Mouse (Mus musculus): Measurements from ENCODE around the gene A030014E15Rik. TPM values are rescaled to one million over a fixed set of nuclear protein-coding genes. Genes with fewer than 3 reads are reported as not detected.
"Not testable (repeated sequence)": the region's sequence is repeated elsewhere in the genome, so short reads cannot be mapped to it uniquely, and the experiment has no call there.

A030014E15Rik gene
- total RNA-seq (2021) (not detected), polyA plus RNA-seq (2012; rRNA removed) (not detected in 2 replicates)
- long read RNA-seq: 0 reads

DNA sequence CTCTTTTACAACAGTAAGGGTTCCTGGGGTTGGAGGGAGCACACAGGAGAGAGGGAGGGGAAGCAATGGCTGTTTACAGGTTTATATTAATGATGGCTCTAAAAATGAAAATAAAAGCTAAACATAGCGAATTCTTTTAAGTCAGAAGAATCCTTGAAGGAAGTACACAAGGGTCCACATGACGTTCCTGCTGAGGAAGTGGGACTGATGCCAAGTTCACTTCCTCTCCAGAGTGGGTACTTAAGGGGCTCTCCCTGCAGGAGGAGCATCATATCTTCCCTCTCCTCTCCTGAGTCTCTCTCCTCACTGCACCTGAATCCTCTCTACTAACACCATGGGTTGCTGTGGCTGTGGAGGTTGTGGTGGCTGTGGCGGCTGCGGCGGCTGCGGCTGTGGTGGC lies at the start of gene A030014E15Rik:
Gene A030014E15Rik, plus strand, starts transcription at position 268 of the 400 bp plus-strand sequence.
- no peak for DNase-seq

DNA sequence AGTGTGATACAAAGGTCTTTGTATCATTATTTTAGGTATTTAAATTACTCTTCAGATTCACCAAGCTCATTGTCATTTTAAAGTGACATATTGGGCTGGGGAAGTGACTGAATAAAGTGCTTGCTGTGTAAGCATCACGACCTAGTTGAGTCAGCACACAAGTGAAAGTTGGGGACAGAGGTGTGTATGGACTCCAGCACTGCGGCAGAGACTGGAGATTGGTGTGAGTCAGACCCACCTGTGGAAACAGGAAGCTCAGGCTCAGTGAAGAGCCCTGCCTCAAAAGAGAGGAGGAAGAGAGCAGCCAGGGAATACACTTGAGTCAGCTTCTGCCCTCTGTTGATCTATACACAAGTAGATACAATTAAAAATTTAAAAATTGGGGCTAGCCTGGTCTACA lies 45.5 kb upstream of the A030014E15Rik start:
- no peak for DNase-seq

GRCm38 (mm10) chr1:82880196-82880595 lies 44.5 kb upstream of the A030014E15Rik start:
- DNase-seq: no peak

- DNase-seq: no peak
These were observed 31.4 kb upstream of the A030014E15Rik start for GRCm38 (mm10) chr1:82893269-82893668.

- no peak for DNase-seq
These were observed 24.1 kb upstream of the A030014E15Rik start for GRCm38 (mm10) chr1:82900567-82900966.

- no peak for DNase-seq
These were observed 23.5 kb upstream of the A030014E15Rik start for GRCm38 (mm10) chr1:82901201-82901600.

- no peak for DNase-seq
These were observed 18.8 kb upstream of the A030014E15Rik start for GRCm38 (mm10) chr1:82905886-82906285.

DNA sequence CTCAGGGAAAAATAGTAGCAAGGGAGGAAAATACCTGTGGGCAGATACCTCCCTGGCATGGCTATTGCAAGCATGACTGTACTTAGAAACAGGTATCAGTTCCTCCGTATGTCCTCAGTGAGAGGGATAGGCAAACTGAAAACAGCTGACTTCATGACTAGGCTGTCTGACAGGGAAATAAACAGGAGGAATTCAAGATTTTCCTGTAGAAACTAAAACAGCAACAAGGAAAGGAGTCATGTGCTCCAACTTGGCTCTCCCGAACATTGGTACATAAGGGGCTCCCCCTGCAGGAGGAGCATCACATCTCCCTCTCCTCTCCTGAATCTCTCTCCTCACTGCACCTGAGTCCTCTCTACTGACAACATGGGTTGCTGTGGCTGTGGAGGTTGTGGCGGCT lies 11.7 kb upstream of the A030014E15Rik start, which contains the start of gene A030005L19Rik:
Gene A030005L19Rik, plus strand, starts transcription at position 301 of the 400 bp plus-strand sequence.
- DNase-seq: no peak

DNA sequence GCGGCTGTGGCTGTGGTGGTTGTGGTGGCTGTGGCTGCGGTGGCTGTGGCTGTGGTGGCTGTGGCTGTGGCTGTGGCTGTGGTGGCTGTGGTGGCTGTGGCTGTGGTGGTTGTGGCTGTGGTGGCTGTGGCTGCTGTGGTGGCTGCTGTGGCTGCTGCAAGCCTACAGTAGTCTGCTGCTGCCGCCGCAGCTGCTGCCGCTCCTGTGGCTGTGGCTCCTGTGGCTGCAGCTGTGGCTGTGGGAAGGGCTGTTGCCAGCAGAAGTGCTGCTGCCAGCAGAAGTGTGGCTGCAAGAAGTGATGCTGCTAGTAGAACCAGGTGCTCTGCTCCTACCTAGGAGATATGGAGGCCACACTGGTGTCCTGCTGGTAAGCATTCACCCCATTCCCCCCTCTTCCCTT lies 11.3 kb upstream of the A030014E15Rik start:
- not testable (repeated sequence) for DNase-seq

DNA sequence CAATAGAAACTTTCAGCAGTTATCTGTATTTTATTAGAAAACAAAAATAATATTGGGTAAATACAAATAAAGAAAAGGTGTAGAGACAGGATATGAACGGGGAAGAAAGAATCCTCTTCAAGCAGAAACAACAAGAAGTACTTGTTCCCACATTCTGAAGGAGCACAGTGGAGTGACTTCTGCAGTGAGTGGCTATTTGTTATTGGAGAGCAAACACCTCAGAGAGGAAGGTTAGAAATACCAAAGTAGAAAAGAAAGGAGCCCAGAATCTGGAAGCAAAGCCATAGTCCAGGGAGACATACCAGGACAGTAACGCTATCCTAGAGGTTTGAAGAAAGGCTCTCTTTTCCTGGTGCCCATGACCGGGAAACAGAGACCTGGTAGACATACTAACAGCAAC lies 5.8 kb downstream of the A030014E15Rik start:
- DNase-seq: not testable (repeated sequence)

GRCm38 (mm10) chr1:82931326-82931725 lies 6.6 kb downstream of the A030014E15Rik start, which contains the start of gene Gm6217:
Gene Gm6217 (minus strand): TSS chr1:82931399.
- DNase-seq: not testable (repeated sequence)

DNA sequence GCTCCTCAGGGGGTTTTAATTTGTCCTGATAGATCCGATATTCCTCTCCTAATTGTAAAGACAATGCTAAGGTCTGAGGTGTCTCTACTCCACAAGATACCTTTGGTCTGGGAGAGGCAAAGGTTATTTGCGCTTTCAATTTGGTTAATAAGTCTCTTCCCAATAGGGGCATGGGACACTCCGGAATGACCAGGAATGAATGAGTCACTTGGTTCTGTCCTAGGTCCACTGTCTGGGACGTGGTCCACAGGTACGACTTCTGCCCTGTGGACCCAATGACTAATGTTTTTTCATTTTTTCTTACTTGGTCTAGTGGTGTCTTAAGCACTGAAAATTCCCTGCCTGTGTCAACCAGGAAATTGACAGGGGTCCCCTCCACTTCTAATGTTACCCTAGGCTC lies 13.9 kb downstream of the A030014E15Rik start:
- DNase-seq: no peak

DNA sequence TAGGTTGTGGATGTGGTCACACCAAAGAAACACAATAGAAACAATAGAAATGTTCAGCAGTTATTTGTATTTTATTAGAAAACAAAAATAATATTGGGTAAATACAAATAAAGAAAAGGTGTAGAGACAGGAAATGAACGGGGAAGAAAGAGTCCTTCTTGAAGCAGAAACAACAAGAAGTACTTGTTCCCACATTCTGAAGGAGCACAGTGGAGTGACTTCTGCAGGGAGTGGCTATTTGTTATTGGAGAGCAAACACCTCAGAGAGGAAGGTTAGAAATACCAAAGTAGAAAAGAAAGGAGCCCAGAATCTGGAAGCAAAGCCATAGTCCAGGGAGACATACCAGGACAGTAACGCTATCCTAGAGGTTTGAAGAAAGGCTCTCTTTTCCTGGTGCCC lies 17.8 kb downstream of the A030014E15Rik start:
- DNase-seq: not testable (repeated sequence)

- DNase-seq: not testable (repeated sequence)
These were observed 18.6 kb downstream of the A030014E15Rik start, which contains the start of gene A030003K21Rik for GRCm38 (mm10) chr1:82943295-82943694. Gene A030003K21Rik (minus strand): TSS chr1:82943388.

DNA sequence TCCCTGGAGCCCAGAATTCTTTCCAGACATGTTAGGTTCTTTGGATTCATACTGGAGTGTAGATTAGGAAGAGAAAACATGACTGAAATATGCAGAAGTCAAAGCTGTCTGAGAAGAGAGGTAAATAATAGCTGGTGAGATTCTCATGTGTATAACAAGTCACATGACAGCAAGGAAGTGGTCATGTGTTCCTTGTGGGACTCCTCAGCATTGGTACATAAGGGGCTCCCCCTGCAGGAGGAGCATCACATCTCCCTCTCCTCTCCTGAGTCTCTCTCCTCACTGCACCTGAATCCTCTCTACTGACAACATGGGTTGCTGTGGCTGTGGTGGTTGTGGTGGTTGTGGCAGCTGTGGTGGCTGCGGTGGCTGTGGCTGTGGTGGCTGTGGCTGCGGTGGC lies 21.3 kb downstream of the A030014E15Rik start:
- DNase-seq: not testable (repeated sequence)

DNA sequence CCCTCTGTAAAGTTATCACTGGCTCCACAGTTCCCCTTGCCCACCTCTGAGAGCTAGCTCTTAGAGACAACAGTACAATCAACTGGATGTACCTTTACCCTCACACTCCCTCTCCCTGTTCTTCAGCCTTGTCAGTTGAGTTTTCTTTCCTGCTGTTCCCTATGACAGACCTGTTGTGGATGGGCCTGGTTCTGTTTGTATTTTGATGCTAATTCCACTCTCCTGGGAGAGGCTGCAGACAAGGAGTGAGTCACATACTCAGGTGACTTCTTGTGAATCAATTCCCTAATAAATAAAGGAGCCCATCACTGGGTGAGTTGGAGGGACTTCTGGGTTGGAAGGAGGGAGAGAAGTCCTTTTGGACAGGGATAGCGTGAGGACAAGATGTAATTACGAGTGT lies 23.9 kb downstream of the A030014E15Rik start:
- DNase-seq: no peak

DNA sequence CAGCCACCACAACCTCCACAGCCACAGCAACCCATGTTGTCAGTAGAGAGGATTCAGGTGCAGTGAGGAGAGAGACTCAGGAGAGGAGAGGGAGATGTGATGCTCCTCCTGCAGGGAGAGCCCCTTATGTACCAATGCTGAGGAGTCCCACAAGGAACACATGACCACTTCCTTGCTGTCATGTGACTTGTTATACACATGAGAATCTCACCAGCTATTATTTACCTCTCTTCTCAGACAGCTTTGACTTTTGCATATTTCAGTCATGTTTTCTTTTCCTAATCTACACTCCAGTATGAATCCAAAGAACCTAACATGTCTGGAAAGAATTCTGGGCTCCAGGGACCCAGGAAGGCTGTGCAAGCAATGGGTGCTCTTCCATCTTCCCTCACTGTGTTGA lies 31.2 kb downstream of the A030014E15Rik start, which contains the start of gene Gm7544:
Gene Gm7544, minus strand, starts transcription at position 101 of the 400 bp plus-strand sequence.
- DNase-seq: not testable (repeated sequence)

GRCm38 (mm10) chr1:82959870-82960385 lies 35.2 kb downstream of the A030014E15Rik start, which contains the start of gene Gm47955:
Gene Gm47955 (plus strand): TSS chr1:82960286.
- no peak for DNase-seq

- DNase-seq: no peak
These were observed 41.7 kb downstream of the A030014E15Rik start for GRCm38 (mm10) chr1:82966413-82966812.

DNA sequence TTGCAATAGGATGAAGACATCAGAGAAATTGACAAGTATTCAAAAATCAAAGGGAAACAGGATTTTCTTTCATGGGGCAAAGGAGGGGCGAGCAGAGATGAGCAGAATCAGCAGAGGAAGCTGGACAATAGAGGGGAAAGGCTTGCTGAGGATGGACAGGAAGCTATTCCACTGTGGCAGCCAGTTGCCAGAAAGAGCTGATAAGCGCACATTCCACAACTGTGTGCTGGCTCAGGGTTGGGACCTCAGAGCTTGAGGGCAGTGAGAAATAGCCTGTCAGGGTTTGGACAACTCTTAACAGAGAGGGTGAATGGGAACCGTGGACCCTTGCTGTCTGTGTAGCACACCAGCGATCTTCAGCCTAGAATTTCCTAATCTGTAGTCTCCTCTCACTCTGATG lies 47.3 kb downstream of the A030014E15Rik start:
- DNase-seq: peak; percentile 61

- no peak for DNase-seq
These were observed 48.5 kb downstream of the A030014E15Rik start for GRCm38 (mm10) chr1:82973244-82973643.

- no peak for DNase-seq
These were observed 49.2 kb downstream of the A030014E15Rik start for GRCm38 (mm10) chr1:82973901-82974300.

- DNase-seq: no peak
These were observed 49.6 kb downstream of the A030014E15Rik start for GRCm38 (mm10) chr1:82974342-82974741.

Measured in adrenal gland, adult 2 months (tissue).